Mouse (Mus musculus): Measurements from ENCODE around the gene Dbi.

GRCm38 (mm10) chr1:120112251-120113187 lies 8.4 kb downstream of the Dbi start:
- TF ChIP-seq POLR2A (IDR thresholded peaks at IDR 0.05; ENCODE audit: low read depth, low read length) = no peak; the same call in 1 of the 2 replicates
- TF ChIP-seq CTCF (IDR thresholded peaks at IDR 0.05; ENCODE audit: extremely low read depth, insufficient read length, insufficient replicate concordance, low read depth, low read length) = no peak

Data from small intestine, adult 2 months (tissue).